Mouse (Mus musculus) embryonic facial prominence, embryonic 15.5 days (tissue): ENCODE measurements at regions not wholly inside any gene's neighbourhood (a gene's known extent, or its start where the extent isn't known, plus 50 kb on each side); places are given as distances from the start of the nearest gene placed in this dataset.

Experiments used
- ATAC-seq: fragments of 200-750 bp; cut with Nextera tagmentation; 2 replicates; pipeline ENCODE4 v1.8.0; 2017; ENCODE audit warnings: low read depth, moderate TSS enrichment; ENCODE audit not compliant: insufficient number of reproducible peaks, low FRiP score, low TSS enrichment
- H3K27ac ChIP-seq: fragments of 300-500 bp; sonication (generic); replicated peaks from 2 replicates; pipeline ENCODE4 v1.5.1; 2015; ENCODE audit warnings: mild to moderate bottlenecking, inconsistent platforms
- H3K27me3 ChIP-seq: fragments of 300-500 bp; sonication (generic); 2 replicates; pipeline ENCODE4 v1.6.1; 2015; ENCODE audit warnings: inconsistent platforms
- H3K36me3 ChIP-seq: fragments of 300-500 bp; sonication (generic); 2 replicates; pipeline ENCODE4 v1.6.1; 2015; ENCODE audit warnings: mild to moderate bottlenecking, inconsistent platforms
- H3K4me1 ChIP-seq: fragments of 300-500 bp; sonication (generic); 2 replicates; pipeline ENCODE4 v1.6.1; 2015; ENCODE audit warnings: inconsistent platforms
- H3K4me2 ChIP-seq: fragments of 300-500 bp; sonication (generic); replicated peaks from 2 replicates; pipeline ENCODE4 v1.6.1; 2015; ENCODE audit warnings: mild to moderate bottlenecking, inconsistent platforms
- H3K4me3 ChIP-seq: fragments of 300-500 bp; sonication (generic); replicated peaks from 2 replicates; pipeline ENCODE4 v1.5.1; 2015; ENCODE audit warnings: mild to moderate bottlenecking, inconsistent platforms
- H3K9ac ChIP-seq: fragments of 300-500 bp; sonication (generic); 2 replicates; pipeline ENCODE4 v1.6.1; 2015; ENCODE audit warnings: inconsistent platforms
- H3K9me3 ChIP-seq: fragments of 300-500 bp; sonication (generic); replicated peaks from 2 replicates; pipeline ENCODE4 v1.6.1; 2016; ENCODE audit warnings: inconsistent platforms
- WGBS: fragments of 180-500 bp; shearing (Covaris S2); methylation state at CpG from one replicate; pipeline ENCODE4 v1.1.7; 2015; 5-methylcytosine and 5-hydroxymethylcytosine counted together

DNA sequence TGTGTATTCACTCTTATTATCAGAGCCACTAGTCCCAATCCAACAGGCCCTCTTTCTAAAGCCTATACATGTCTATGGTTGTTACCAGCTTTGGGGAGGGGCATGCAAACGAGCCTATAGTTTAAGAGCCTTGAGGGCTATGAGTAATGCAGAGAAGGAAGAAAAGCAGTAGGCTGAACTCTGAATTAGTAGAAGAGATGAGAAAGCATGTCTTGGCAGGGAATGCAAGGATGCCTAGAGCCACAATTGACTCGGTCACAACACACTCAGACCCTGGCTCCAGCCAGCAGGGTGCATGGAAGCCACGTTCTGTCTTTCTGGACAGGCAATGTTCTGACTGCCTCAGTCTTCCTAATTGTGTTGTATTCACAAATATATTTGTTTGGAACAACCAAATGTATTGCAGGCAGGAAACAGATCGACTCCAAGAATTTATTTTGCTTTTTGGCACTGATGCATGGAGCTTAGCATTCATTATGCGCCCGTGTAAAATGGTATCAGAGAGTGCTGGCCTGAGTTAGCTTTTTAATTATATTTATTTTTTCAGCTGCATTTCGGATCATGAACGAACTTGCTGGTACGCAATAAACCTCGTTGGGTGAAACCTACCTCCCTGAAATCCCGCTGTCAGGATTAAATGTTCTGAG, 110.2 kb downstream of the Rybp start:
- no peak overlapping the region for H3K4me2 ChIP-seq
- no peak overlapping the region for H3K4me3 ChIP-seq
- no peaks in the 10 kb centered on the region for H3K9me3 ChIP-seq
- H3K4me1 ChIP-seq, result peaks cover 20% of the 10 kb centered on the region
- H3K27ac ChIP-seq, result peak overlapping the region; percentile 55
- peaks cover 10% of the 10 kb centered on the region; the same call in 1 of the 2 replicates for H3K27me3 ChIP-seq
- 46% methylated on average over 11 of the region's 11 CpGs for WGBS
- ATAC-seq, result no peak
- no peaks in the 10 kb centered on the region for H3K36me3 ChIP-seq
- H3K9ac ChIP-seq, result no peak overlapping the region

DNA sequence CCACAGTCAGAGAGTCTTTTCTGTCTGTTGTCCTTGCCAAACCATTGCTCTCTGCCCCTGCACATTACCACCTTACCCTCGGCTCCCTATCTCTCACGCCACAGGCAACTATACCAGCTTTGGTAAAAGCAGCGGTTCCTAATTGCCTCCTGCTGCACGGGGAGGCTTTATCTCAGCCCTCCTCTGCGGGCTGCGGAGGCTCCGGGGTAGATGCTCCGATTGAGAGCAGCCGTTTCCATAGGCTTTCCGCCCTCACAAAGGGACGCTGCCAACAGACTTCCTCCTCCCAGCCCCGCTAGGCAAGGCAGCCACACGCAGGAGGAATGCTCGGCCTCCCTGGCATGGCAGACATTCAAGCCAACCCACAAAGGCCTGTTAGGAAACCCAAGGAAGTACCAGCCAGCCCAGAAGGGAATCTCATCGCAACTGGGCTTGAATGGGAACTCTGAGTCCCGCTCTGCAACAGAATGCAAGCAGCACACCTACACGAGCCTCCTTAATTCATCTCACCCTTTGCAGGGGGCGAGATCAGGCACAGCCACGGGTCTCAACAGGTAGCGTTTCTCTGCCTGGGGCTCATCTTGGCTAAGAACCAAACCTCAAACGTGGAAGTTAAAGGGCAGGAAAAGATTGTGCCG, 116.5 kb downstream of the Rybp start:
- WGBS, result 3% methylated on average over 22 of the region's 22 CpGs
- no peaks in the 10 kb centered on the region for H3K9me3 ChIP-seq
- peaks cover 17% of the 10 kb centered on the region for H3K4me1 ChIP-seq
- peak overlapping the region; percentile 11; the same call in 1 of the 2 replicates for H3K4me3 ChIP-seq
- no peak overlapping the region for H3K9ac ChIP-seq
- peak; percentile 70 for ATAC-seq
- H3K27me3 ChIP-seq, result peaks cover 15% of the 10 kb centered on the region
- H3K27ac ChIP-seq, result peak overlapping the region; percentile 65
- H3K4me2 ChIP-seq, result peak overlapping the region; percentile 46
- H3K36me3 ChIP-seq, result no peaks in the 10 kb centered on the region

DNA sequence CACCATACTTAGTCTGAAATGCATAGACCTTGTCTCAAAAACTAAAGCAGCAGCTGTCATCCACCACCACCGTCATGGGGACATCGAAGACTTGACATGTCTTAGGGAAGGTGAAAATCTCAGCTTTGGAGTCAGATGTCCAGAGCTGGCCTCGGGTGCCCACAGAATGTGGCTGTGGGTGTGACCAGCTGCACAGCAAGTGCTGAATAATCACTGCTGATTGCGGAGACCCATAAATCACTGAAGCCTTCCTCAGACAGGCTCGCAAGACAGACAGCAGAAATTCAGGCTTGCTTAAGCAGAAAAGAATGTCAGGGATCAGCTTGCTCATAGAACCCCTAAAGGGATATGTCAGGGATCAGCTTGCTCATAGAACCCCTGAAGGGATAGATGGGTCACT, 120.0 kb downstream of the Rybp start:
- Histone ChIP-seq H3K27me3 (peaks cover 11% of the 10 kb centered on the region), H3K27ac (no peak overlapping the region), H3K9me3 (no peaks in the 10 kb centered on the region), H3K9ac (no peak overlapping the region), H3K4me3 (no peak overlapping the region), H3K36me3 (no peaks in the 10 kb centered on the region), H3K4me1 (peaks cover 33% of the 10 kb centered on the region), H3K4me2 (no peak overlapping the region)
- no peak for ATAC-seq
- WGBS, result 42% methylated on average over 5 of the region's 5 CpGs

DNA sequence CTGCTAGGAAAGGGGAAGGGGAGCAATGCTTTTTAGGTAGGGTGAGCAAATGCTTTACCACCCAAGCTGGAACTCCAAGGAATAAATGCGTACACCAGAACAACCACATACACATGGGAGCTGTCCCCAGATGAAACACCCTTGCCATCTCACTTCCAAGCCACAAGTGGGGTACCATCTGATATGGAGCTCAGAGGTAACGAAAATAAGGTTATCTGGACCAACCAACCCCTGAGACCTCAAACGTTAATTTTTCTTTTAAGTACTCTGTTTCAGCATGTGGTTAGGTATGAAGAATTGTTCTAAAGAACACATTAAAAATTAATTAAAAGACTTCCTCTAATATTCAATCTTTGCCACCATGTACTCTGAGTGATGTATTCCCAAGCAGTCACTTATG, 121.5 kb downstream of the Rybp start:
- Histone ChIP-seq H3K27me3 (peaks cover 7% of the 10 kb centered on the region), H3K4me2 (no peak overlapping the region), H3K27ac (no peak overlapping the region), H3K4me3 (no peak overlapping the region), H3K9ac (no peak overlapping the region), H3K9me3 (no peaks in the 10 kb centered on the region), H3K36me3 (no peaks in the 10 kb centered on the region), H3K4me1 (peaks cover 25% of the 10 kb centered on the region)
- no peak for ATAC-seq
- 89% methylated on average over 3 of the region's 3 CpGs for WGBS

DNA sequence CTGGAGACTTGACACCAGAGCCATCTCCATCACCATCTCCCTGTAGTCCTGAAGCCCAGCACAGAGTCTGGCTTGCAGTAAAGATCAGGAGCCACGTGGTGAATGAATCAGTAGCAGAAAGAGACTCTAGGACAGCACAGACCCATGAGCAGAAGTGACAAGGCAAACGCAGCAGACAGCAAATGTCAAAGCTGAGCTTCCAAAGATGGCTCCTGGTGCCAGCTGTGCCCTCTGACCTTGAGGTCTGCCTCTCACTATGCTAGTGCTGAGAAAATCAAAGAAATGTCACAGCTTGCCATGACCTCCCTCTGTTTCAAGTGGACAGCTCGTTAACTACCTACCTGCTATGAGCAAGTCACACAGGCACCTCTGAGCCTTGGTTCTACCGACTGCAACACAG, 123.1 kb downstream of the Rybp start:
- peaks cover 24% of the 10 kb centered on the region for H3K4me1 ChIP-seq
- H3K9ac ChIP-seq, result no peak overlapping the region
- WGBS, result 47% methylated on average over 4 of the region's 4 CpGs
- no peak overlapping the region for H3K27ac ChIP-seq
- H3K27me3 ChIP-seq, result peaks cover 7% of the 10 kb centered on the region
- no peak overlapping the region for H3K4me3 ChIP-seq
- no peak overlapping the region for H3K4me2 ChIP-seq
- no peak for ATAC-seq
- no peaks in the 10 kb centered on the region for H3K36me3 ChIP-seq
- H3K9me3 ChIP-seq, result no peaks in the 10 kb centered on the region

DNA sequence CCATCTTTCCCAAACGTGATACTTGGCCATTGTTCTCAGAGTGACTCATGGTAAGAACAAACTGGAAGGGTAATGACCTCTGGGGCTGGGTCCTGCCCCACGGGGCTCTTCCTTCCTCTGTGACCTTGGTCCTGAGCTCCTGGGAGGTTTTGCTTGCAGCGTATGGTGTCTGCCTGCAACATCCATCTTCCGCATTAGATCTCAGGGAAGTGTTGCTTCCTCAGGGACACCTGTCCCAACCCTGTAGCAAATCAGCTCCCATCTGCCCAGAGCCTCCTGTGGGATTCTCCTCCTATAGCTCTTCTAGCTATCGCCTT, 123.5 kb downstream of the Rybp start:
- Histone ChIP-seq H3K4me1 (peaks cover 28% of the 10 kb centered on the region), H3K27ac (no peak overlapping the region), H3K27me3 (peaks cover 7% of the 10 kb centered on the region), H3K4me3 (no peak overlapping the region), H3K36me3 (no peaks in the 10 kb centered on the region), H3K4me2 (no peak overlapping the region), H3K9ac (no peak overlapping the region), H3K9me3 (no peaks in the 10 kb centered on the region)
- WGBS, result 47% methylated on average over 5 of the region's 5 CpGs
- ATAC-seq, result no peak

DNA sequence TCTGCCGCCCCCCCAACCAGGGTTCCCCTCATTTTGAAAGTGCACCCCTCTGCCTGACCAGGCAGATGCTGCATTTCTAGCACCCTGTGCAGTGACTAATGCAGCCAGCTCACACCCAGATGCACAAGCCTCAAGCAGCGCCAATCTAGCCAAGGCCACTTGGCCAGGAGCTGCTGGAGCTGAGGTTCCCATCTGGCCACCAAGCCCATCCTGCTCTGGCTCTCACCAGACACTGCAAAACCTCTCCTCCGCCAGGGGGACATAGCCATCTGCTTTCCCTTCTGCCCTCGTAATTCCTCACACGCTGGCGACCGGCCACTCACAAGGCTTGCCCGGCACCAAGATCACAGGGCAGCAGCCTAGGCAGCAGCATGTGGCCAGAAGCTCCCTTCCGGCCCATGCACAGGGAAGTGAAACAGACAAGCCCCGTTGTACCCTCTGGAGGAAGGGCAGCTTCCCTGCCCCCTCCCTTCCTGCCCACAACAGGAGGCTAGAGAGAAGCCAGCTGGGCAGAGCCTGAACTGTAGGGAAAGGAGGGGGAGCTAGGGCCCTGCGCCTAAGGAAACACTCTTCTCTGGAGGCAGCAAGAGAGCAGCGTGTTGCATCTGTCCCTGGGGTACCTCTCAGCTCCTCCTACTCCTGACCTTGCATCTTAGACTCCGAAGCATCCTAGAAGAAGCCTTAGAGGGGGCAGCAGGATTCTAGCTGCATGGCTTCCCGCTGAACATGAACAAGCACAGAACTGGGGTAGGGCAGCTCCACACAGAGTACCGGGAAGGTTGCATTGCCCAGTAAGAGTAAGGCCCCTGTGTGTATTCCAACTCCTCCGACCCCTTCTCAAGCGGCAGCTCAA, 124.1 kb downstream of the Rybp start:
- H3K36me3 ChIP-seq, result no peaks in the 10 kb centered on the region
- peak overlapping the region; percentile 33 for H3K4me2 ChIP-seq
- no peaks in the 10 kb centered on the region for H3K9me3 ChIP-seq
- no peak overlapping the region for H3K9ac ChIP-seq
- peak overlapping the region; percentile 15 for H3K4me3 ChIP-seq
- WGBS, result 18% methylated on average over 17 of the region's 17 CpGs
- ATAC-seq, result peak; percentile 83
- H3K27ac ChIP-seq, result no peak overlapping the region
- peaks cover 7% of the 10 kb centered on the region for H3K27me3 ChIP-seq
- H3K4me1 ChIP-seq, result peaks cover 29% of the 10 kb centered on the region

DNA sequence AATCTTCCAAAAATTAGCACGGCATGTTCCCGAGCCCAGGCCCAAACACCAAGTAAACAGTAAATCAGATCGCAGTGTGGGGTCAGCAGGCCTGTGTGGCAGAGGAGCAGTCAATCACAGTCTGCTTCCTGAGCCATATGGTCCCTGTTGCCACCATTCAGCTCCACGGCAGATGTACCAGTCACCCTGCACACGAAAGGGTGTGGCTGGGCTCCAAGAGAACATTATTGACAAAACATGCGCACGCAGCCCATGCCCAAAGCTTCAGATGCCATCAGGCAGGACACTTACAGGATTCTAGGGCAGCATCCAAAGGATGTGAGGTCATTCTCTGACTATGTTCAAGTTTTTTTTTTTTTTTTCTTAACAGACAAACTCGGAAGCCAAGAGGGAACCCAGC, 126.6 kb downstream of the Rybp start:
- no peak overlapping the region for H3K27ac ChIP-seq
- no peak for ATAC-seq
- peaks cover 4% of the 10 kb centered on the region; the same call in 1 of the 2 replicates for H3K27me3 ChIP-seq
- no peak overlapping the region for H3K4me2 ChIP-seq
- H3K4me3 ChIP-seq, result no peak overlapping the region
- H3K36me3 ChIP-seq, result no peaks in the 10 kb centered on the region
- H3K4me1 ChIP-seq, result peaks cover 44% of the 10 kb centered on the region
- 65% methylated on average over 8 of the region's 8 CpGs for WGBS
- no peaks in the 10 kb centered on the region for H3K9me3 ChIP-seq
- H3K9ac ChIP-seq, result no peak overlapping the region

DNA sequence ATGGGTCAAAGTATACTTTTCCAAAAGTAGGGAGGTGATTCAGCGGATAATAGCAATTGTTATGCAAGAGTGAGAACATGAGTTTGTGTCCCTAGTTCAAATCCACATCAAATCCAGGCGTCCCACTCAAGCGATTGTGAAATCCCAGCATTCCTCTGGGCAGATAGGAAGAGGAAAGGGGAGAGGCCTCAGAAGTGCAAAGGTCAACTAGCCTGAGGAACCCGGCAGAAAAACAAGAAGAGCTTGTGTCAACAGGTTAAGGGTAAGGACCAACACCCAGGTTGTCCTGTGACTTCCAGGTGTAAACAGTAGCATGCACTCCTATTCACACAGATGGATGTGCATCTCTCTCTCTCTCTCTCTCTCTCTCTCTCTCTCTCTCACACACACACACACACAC, 127.5 kb downstream of the Rybp start:
- no peaks in the 10 kb centered on the region for H3K9me3 ChIP-seq
- H3K36me3 ChIP-seq, result no peaks in the 10 kb centered on the region
- ATAC-seq, result no peak
- no peak overlapping the region for H3K9ac ChIP-seq
- peaks cover 50% of the 10 kb centered on the region for H3K4me1 ChIP-seq
- no peak overlapping the region for H3K27ac ChIP-seq
- 49% methylated on average over 4 of the region's 4 CpGs for WGBS
- no peak overlapping the region for H3K4me2 ChIP-seq
- H3K4me3 ChIP-seq, result no peak overlapping the region
- H3K27me3 ChIP-seq, result peaks cover 4% of the 10 kb centered on the region; the same call in 1 of the 2 replicates

DNA sequence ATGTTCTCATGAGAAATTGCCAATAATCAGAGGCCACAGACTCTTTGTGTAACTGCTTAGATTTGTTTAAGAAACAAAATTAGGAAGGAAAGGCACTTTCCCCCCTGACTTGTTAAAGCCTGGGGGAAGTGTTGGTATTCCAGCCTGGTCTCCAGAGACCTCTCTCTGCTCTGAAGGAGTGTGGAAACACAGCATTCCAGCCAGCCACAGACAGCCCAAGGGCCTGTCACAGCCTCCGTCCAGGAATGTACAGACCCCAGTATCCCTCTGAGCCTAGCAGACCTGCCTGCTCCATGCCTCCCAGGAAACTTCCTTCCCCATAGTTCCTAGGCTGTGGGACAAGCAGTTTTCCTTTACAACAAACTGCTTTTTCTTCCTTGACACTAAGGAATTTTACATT, 128.0 kb downstream of the Rybp start:
- WGBS, result 14% methylated on average over 1 of the region's 1 CpGs
- no peaks in the 10 kb centered on the region for H3K9me3 ChIP-seq
- H3K36me3 ChIP-seq, result no peaks in the 10 kb centered on the region
- H3K27ac ChIP-seq, result no peak overlapping the region
- H3K27me3 ChIP-seq, result peaks cover 4% of the 10 kb centered on the region; the same call in 1 of the 2 replicates
- H3K4me3 ChIP-seq, result no peak overlapping the region
- no peak overlapping the region for H3K4me2 ChIP-seq
- no peak overlapping the region for H3K9ac ChIP-seq
- no peak for ATAC-seq
- H3K4me1 ChIP-seq, result peaks cover 50% of the 10 kb centered on the region

DNA sequence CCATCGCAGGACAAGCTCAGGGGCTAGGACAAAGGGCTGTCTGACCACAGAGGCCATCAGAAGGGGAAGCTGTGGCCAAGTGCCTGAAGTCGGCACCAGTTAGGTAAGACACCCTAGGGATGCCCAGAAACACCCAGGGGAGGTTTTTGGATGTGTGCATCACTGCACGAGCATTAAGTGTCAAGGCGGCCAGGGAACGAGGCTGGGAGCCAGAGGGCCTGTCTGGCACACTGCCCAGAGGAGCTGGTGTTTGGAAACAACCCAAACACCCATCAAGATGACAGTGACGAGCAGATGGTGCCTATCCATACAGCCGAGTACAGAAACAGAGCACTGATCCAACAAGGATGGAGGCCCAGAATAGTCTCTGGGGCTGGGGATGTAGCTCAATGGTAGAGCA, 130.0 kb downstream of the Rybp start:
- no peak overlapping the region for H3K4me2 ChIP-seq
- no peak overlapping the region for H3K4me3 ChIP-seq
- H3K9ac ChIP-seq, result no peak overlapping the region
- H3K27me3 ChIP-seq, result no peaks in the 10 kb centered on the region
- H3K36me3 ChIP-seq, result no peaks in the 10 kb centered on the region
- peaks cover 34% of the 10 kb centered on the region for H3K4me1 ChIP-seq
- no peaks in the 10 kb centered on the region for H3K9me3 ChIP-seq
- no peak overlapping the region for H3K27ac ChIP-seq
- ATAC-seq, result peak; percentile 49; the same call in 1 of the 2 replicates
- 18% methylated on average over 7 of the region's 7 CpGs for WGBS
